ENCODE assay signal across 8 mouse cellular contexts in genomic region chr5:35279696-35280001, GRCm38 (mm10). TPM values are rescaled to one million over a fixed set of nuclear protein-coding genes. Genes with fewer than 3 reads are reported as not detected.
DNase-seq lines count a peak whose midpoint lies in the region; ATAC-seq and TF ChIP-seq lines count a peak whose summit lies in the region.

No protein-coding gene starts in this region.

- peaks cover 92% of the 10 kb centered on the region for H3K27me3 ChIP-seq in heart, embryonic 16.5 days (ENCODE audit: control insufficient read depth, insufficient read depth, low read length)
- peaks cover 73% of the 10 kb centered on the region for H3K27me3 ChIP-seq in forebrain, embryonic 15.5 days
- peaks cover 61% of the 10 kb centered on the region for H3K27me3 ChIP-seq in liver, postnatal 0 days (ENCODE audit: insufficient read depth, low read length)

- 1% methylated on average over 49 of the region's 49 CpGs for WGBS in heart, embryonic 16.5 days
- WGBS in forebrain, embryonic 15.5 days, result under 1% methylated on average over 49 of the region's 49 CpGs
- WGBS in liver, postnatal 0 days (ENCODE audit: insufficient replicate concordance), result 5% methylated on average over 38 of the region's 49 CpGs

- ATAC-seq in heart, embryonic 16.5 days (replicated peaks; ENCODE audit: extremely low read depth, insufficient read depth, low FRiP score), result no peak
- ATAC-seq in forebrain, embryonic 15.5 days (replicated peaks), result peak; percentile 11; the same call in 1 of the 2 replicates
- ATAC-seq in liver, postnatal 0 days, result no peak

- peaks cover 4% of the 10 kb centered on the region for H3K4me1 ChIP-seq in heart, embryonic 16.5 days (ENCODE audit: control insufficient read depth, insufficient read depth, low read length)
- peaks cover 28% of the 10 kb centered on the region for H3K4me1 ChIP-seq in forebrain, embryonic 15.5 days
- no peaks in the 10 kb centered on the region for H3K4me1 ChIP-seq in liver, postnatal 0 days (ENCODE audit: insufficient read depth)

- 0 out of 2 replicates have a peak overlapping the region, but pooled peaks have one; percentile 7 for H3K9ac ChIP-seq in heart, embryonic 16.5 days (ENCODE audit: low read length)
- H3K9ac ChIP-seq in forebrain, embryonic 15.5 days (replicated peaks), result peak overlapping the region; percentile 52
- H3K9ac ChIP-seq in liver, postnatal 0 days (replicated peaks), result no peak overlapping the region

- H3K9me3 ChIP-seq in heart, embryonic 16.5 days (replicated peaks; ENCODE audit: control insufficient read depth, low read length), result no peaks in the 10 kb centered on the region
- H3K9me3 ChIP-seq in forebrain, embryonic 15.5 days, result no peaks in the 10 kb centered on the region
- H3K9me3 ChIP-seq in liver, postnatal 0 days (ENCODE audit: low read length), result no peaks in the 10 kb centered on the region

- H3K27ac ChIP-seq in heart, embryonic 16.5 days (ENCODE audit: low read length), result no peak overlapping the region
- peak overlapping the region; percentile 12; the same call in 1 of the 2 replicates for H3K27ac ChIP-seq in forebrain, embryonic 15.5 days (replicated peaks)
- H3K27ac ChIP-seq in liver, postnatal 0 days (ENCODE audit: low read depth), result no peak overlapping the region

- no peak for TF ChIP-seq CTCF in liver, postnatal 0 days (IDR thresholded peaks at IDR 0.05; ENCODE audit: low read depth)

- H3K4me2 ChIP-seq in heart, embryonic 16.5 days (ENCODE audit: low read depth, low read length), result peak overlapping the region; percentile 87
- H3K4me2 ChIP-seq in forebrain, embryonic 15.5 days (replicated peaks), result peak overlapping the region; percentile 75
- no peak overlapping the region; the same call in 1 of the 2 replicates for H3K4me2 ChIP-seq in liver, postnatal 0 days (ENCODE audit: low read depth, low read length)

- TF ChIP-seq EP300 in liver, postnatal 0 days (IDR thresholded peaks at IDR 0.05; ENCODE audit: low read depth), result no peak

- H3K4me3 ChIP-seq in heart, embryonic 16.5 days (ENCODE audit: low read length), result peak overlapping the region; percentile 59
- peak overlapping the region; percentile 49 for H3K4me3 ChIP-seq in forebrain, embryonic 15.5 days
- peak overlapping the region; percentile 22; the same call in 1 of the 2 replicates for H3K4me3 ChIP-seq in liver, postnatal 0 days (ENCODE audit: low read depth, low read length)

- no peaks in the 10 kb centered on the region for H3K36me3 ChIP-seq in heart, embryonic 16.5 days (ENCODE audit: control insufficient read depth, insufficient read depth)
- H3K36me3 ChIP-seq in forebrain, embryonic 15.5 days, result no peaks in the 10 kb centered on the region
- H3K36me3 ChIP-seq in liver, postnatal 0 days (replicated peaks; ENCODE audit: insufficient read depth, low read length), result no peaks in the 10 kb centered on the region

- DNase-seq in heart, adult 18-20 months, result no peak
- DNase-seq in Muller cell, postnatal 12 days (ENCODE audit: inconsistent ontology term), result peak; percentile 25
- no peak for DNase-seq in liver, postnatal 0 days
- DNase-seq in left cerebral cortex, adult 11 months (ENCODE audit: low spot score), result no peak
- DNase-seq in kidney, postnatal 14 days, result no peak
- no peak for DNase-seq in kidney, postnatal 36 days

RNA-seq across cellular contexts. Expression of gene Adra2c, which starts 1.5 kb away (rescaled TPM):
- 0.04 TPM in 1 of 2 replicates, not detected in the other for polyA plus RNA-seq in heart, embryonic 16.5 days (2015; fragmentation: Nextera tagmentation; extraction: Ambion mirVana)
- total RNA-seq in heart, adult 18-20 months (2021), result under 1 TPM; 0.49 to 0.52 TPM
- polyA plus RNA-seq in forebrain, embryonic 15.5 days (2015; fragmentation: Nextera tagmentation; extraction: Ambion mirVana), result 0.89 and 1.1 TPM in 2 replicates
- not detected in 2 replicates for polyA plus RNA-seq in liver, postnatal 0 days (2015; fragmentation: Nextera tagmentation; extraction: Ambion mirVana)
